Mouse (Mus musculus): ENCODE measurements at regions not wholly inside any gene's neighbourhood (a gene's known extent, or its start where the extent isn't known, plus 50 kb on each side); places are given as distances from the start of the nearest gene placed in this dataset.

DNA sequence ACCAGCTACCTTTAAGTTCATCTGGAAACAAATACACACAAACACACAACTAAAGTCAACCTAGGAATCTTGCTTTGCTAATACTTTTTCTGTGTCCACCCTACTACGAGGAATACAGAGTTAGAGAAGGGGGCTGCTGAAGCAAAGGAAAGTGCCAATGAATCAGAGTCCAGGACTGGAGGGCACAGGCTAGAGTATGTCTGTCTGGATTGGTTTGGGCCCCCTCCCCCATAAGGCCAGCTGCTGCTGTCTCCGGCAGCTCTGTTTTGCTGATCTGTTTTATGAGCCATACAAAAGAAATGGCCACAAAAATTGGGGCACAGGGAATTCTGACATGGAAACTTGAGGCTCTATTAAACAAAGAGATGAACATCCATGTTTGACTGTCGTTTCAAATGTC, 74.8 kb upstream of the Slc25a13 start:
- no peak for DNase-seq (ENCODE audit: low spot score in 2 of 2)

DNA sequence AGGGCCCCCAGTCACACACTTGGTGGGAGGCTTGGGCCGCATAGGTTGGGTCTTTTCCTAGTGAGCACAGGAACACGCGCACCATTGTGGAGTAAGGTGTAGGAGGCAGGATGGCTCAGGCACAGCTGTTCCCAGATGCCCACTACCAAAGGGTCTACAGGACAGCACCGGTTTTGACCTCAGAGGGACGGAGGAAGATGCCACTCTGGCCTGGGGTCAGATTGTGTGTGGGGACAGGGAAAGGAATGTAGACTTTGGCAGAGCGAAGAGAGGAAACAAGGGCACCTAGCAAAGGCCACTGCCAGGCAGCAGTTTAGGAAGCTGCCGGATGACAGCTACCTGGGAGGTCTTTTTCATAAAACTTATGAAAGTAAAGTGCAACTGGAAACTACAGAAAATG, 73.5 kb upstream of the Slc25a13 start:
- DNase-seq (ENCODE audit: low spot score in 2 of 2): no peak

GRCm38 (mm10) chr6:6289806-6290205, 72.8 kb upstream of the Slc25a13 start:
- peak; percentile 15 to 20 for DNase-seq (ENCODE audit: low spot score in 2 of 2)

DNA sequence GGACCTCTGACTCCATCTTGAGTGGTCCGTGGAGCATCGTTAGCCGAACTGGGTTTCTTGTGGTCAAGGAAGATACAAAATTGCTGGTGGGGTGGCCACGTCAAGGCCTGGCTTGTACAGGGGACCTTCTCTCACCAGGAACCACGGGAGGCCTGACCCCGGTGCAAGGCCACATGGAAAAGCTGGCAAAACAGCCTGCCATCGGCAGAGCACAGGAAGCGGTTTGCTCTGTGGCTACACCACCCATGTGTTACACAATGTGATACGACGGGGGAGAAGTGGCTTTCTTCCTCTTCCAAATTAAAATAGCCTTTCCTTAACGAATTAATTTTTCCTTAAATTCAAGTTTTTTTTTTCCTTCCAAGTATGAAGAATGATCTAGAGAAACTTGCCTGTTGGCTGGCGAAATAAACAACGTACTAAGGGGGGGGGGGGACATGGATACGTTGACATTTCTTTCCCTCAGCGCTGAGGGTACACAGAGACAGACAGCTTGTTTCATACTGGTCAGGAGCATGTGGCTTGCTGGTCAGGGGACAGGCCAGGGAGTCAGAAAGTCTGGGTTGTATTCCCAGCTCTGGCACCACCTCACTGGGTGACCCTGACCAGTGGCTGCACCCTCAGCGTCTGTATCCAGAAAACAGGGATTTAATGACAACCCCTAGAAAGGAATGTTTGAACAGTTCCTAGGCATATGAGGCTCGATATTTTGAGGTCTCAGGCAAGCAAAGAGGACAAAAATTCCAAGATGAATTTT, 64.0 kb upstream of the Slc25a13 start:
- no peak for DNase-seq (ENCODE audit: low spot score in 2 of 2)

DNA sequence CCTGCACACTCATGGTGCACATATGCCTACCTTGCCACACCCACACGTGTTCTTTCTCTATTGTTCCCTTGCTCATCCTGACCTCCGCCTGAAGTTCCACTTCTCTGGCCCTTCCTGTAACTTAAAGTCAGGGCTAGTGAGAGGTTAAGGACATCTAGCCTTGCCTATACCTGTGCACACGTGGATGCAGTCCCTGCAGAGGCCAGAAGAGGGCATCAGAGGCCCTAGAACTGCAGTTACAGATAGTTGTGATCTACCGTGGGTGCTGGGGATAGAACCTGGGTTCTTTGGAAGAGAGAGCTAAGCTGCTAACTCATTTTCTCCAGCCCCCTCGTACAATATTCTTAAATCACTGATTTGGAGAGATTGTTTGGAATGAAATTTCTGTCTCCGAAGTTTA, 62.7 kb upstream of the Slc25a13 start:
- no peak for DNase-seq (ENCODE audit: low spot score in 2 of 2)

- DNase-seq (ENCODE audit: low spot score in 2 of 2): no peak
These were observed 53.6 kb upstream of the Slc25a13 start for GRCm38 (mm10) chr6:6270545-6270944.
